Comparison of ENCODE assay signal across 20 mouse cellular contexts in genomic region chr15:101446572-101446971, GRCm38 (mm10). TPM values are rescaled to one million over a fixed set of nuclear protein-coding genes. Genes with fewer than 3 reads are reported as not detected.
DNase-seq lines count a peak whose midpoint lies in the region; ATAC-seq and TF ChIP-seq lines count a peak whose summit lies in the region.
"Had no signal": no experiment of that assay in that cellular context is flagged by ENCODE, and none has a peak within 500 bp of the region (broad histone marks: within the 10 kb centered on the region; RNA-seq: fewer than 3 reads in every experiment).

No protein-coding gene starts in this region.

- 47% methylated on average over 11 of the region's 11 CpGs for WGBS in heart, embryonic 14.5 days
- WGBS in small intestine, adult 2 months = 28% methylated on average over 11 of the region's 11 CpGs
- 67% methylated on average over 11 of the region's 11 CpGs for WGBS in kidney, adult 2 months
- 75% methylated on average over 11 of the region's 11 CpGs for WGBS in hindbrain, embryonic 14.5 days

- H3K4me3 ChIP-seq in heart, embryonic 14.5 days (ENCODE audit: control insufficient read depth in 1 of 2, insufficient read depth in 1 of 2, low read depth in 1 of 2, low read length in 2 of 2) = no peak overlapping the region
- H3K4me3 ChIP-seq in small intestine, adult 2 months (ENCODE audit: low read depth, low read length) = no peak overlapping the region
- H3K4me3 ChIP-seq in kidney, adult 2 months (ENCODE audit: insufficient read depth, low read depth, low read length) = no peak overlapping the region
- H3K4me3 ChIP-seq in hindbrain, embryonic 14.5 days (replicated peaks; ENCODE audit: low read length) = no peak overlapping the region
- H3K4me3 ChIP-seq: hindbrain, embryonic 15.5 days; neural tube, embryonic 15.5 days had no signal

- no peaks in the 10 kb centered on the region for H3K4me1 ChIP-seq in heart, embryonic 14.5 days (ENCODE audit: control insufficient read depth in 2 of 2, insufficient read depth in 2 of 2, low read length in 2 of 2)
- peaks cover 2% of the 10 kb centered on the region; the same call in 1 of the 2 replicates for H3K4me1 ChIP-seq in small intestine, adult 2 months (ENCODE audit: control insufficient read depth, insufficient read depth, insufficient read length, low read length)
- no peaks in the 10 kb centered on the region for H3K4me1 ChIP-seq in kidney, adult 2 months (ENCODE audit: control insufficient read depth, insufficient read depth, low read length)
- H3K4me1 ChIP-seq in hindbrain, embryonic 14.5 days (replicated peaks; ENCODE audit: control insufficient read depth, insufficient read depth, low read length) = no peaks in the 10 kb centered on the region
- H3K4me1 ChIP-seq: hindbrain, embryonic 15.5 days; neural tube, embryonic 15.5 days had no signal

- DNase-seq in cerebellum, postnatal 10 days = peak; percentile 24 to 26
- no peak for DNase-seq in cerebellum, adult 18-20 months
- peak; percentile 16 for DNase-seq in left cerebral cortex, postnatal 4 days
- no peak for DNase-seq in left cerebral cortex, adult 18-20 months (ENCODE audit: low spot score in 2 of 2)
- DNase-seq in kidney, adult 2 months = no peak
- DNase-seq in hindbrain, embryonic 14.5 days (ENCODE audit: low spot score) = no peak
- DNase-seq: adrenal gland, adult 8-10 months; cerebellum, postnatal 25 days; kidney, adult 11 months; liver; lung, adult 2 months; thymus, postnatal 25 days had no signal

- H3K9me3 ChIP-seq in heart, embryonic 14.5 days (ENCODE audit: control insufficient read depth, low read length) = no peaks in the 10 kb centered on the region
- no peaks in the 10 kb centered on the region for H3K9me3 ChIP-seq in hindbrain, embryonic 14.5 days (ENCODE audit: control insufficient read depth, low read length)
- H3K9me3 ChIP-seq: hindbrain, embryonic 15.5 days; neural tube, embryonic 15.5 days had no signal

- intact Hi-C loops in left cerebral cortex, postnatal 4 days (cut with DNase I) = no loop called here

- H3K27me3 ChIP-seq in heart, embryonic 14.5 days (ENCODE audit: control insufficient read depth, insufficient read depth, low read length) = no peaks in the 10 kb centered on the region
- no peaks in the 10 kb centered on the region for H3K27me3 ChIP-seq in small intestine, adult 2 months (ENCODE audit: control insufficient read depth, insufficient read depth, low read length)
- no peaks in the 10 kb centered on the region for H3K27me3 ChIP-seq in kidney, adult 2 months (replicated peaks; ENCODE audit: control insufficient read depth, insufficient read depth, low read length)
- H3K27me3 ChIP-seq in hindbrain, embryonic 14.5 days (ENCODE audit: control insufficient read depth, insufficient read depth, low read length) = no peaks in the 10 kb centered on the region
- H3K27me3 ChIP-seq: hindbrain, embryonic 15.5 days; neural tube, embryonic 15.5 days had no signal

- no peak overlapping the region for H3K9ac ChIP-seq in heart, embryonic 14.5 days (ENCODE audit: low read length)
- H3K9ac ChIP-seq in hindbrain, embryonic 14.5 days = no peak overlapping the region
- H3K9ac ChIP-seq: hindbrain, embryonic 15.5 days; neural tube, embryonic 15.5 days had no signal

- peak; percentile 3; the same call in 1 of the 2 replicates for TF ChIP-seq CTCF in small intestine, adult 2 months (IDR thresholded peaks at IDR 0.05; ENCODE audit: extremely low read depth, insufficient read length, insufficient replicate concordance, low read depth, low read length)
- no peak for TF ChIP-seq CTCF in kidney, adult 2 months (conservative IDR thresholded peaks at IDR 0.05; ENCODE audit: insufficient read depth, insufficient read length, low read depth, low read length)

- no peak for ATAC-seq in heart, embryonic 14.5 days (ENCODE audit: insufficient number of reproducible peaks, insufficient read depth, low FRiP score, low read depth)
- ATAC-seq in hindbrain, embryonic 14.5 days (ENCODE audit: low FRiP score) = no peak

- no peaks in the 10 kb centered on the region for H3K36me3 ChIP-seq in heart, embryonic 14.5 days (ENCODE audit: control insufficient read depth, insufficient read depth, low read length)
- no peaks in the 10 kb centered on the region for H3K36me3 ChIP-seq in small intestine, adult 2 months (ENCODE audit: control insufficient read depth, insufficient read depth, low read length)
- no peaks in the 10 kb centered on the region for H3K36me3 ChIP-seq in kidney, adult 2 months (ENCODE audit: control insufficient read depth, insufficient read depth, low read length)
- H3K36me3 ChIP-seq in hindbrain, embryonic 14.5 days (replicated peaks; ENCODE audit: control insufficient read depth, insufficient read depth) = no peaks in the 10 kb centered on the region
- H3K36me3 ChIP-seq: hindbrain, embryonic 15.5 days; neural tube, embryonic 15.5 days had no signal

- H3K4me2 ChIP-seq in heart, embryonic 14.5 days (ENCODE audit: low read length) = peak overlapping the region; percentile 2; the same call in 1 of the 2 replicates
- no peak overlapping the region for H3K4me2 ChIP-seq in hindbrain, embryonic 14.5 days (replicated peaks)
- H3K4me2 ChIP-seq: hindbrain, embryonic 15.5 days; neural tube, embryonic 15.5 days had no signal

- no peak for TF ChIP-seq POLR2A in small intestine, adult 2 months (IDR thresholded peaks at IDR 0.05; ENCODE audit: low read depth, low read length)
- no peak for TF ChIP-seq POLR2A in kidney, adult 2 months (IDR thresholded peaks at IDR 0.05; ENCODE audit: low read depth, low read length)

- no peak overlapping the region for H3K27ac ChIP-seq in heart, embryonic 14.5 days (replicated peaks in 1 of 2; ENCODE audit: control insufficient read depth in 1 of 2, insufficient read depth in 1 of 2, low read depth in 2 of 2, low read length in 2 of 2)
- H3K27ac ChIP-seq in small intestine, adult 2 months (ENCODE audit: insufficient read depth, low read depth, low read length) = no peak overlapping the region
- no peak overlapping the region for H3K27ac ChIP-seq in kidney, adult 2 months (ENCODE audit: insufficient read depth, low read depth, low read length)
- no peak overlapping the region for H3K27ac ChIP-seq in hindbrain, embryonic 14.5 days
- H3K27ac ChIP-seq: hindbrain, embryonic 15.5 days; neural tube, embryonic 15.5 days had no signal

RNA-seq across cellular contexts. Expression of gene Krt88, which starts 1.0 kb away (rescaled TPM):
- not detected for total RNA-seq in left cerebral cortex, postnatal 4 days (2021)
- total RNA-seq in left cerebral cortex, adult 18-20 months (2021) = not detected
- not detected in 2 replicates for polyA plus RNA-seq in heart, embryonic 14.5 days (2014; fragmentation: Nextera tagmentation; extraction: Ambion mirVana)
- polyA plus RNA-seq in small intestine, adult 2 months (2012; rRNA removed) = not detected in 2 replicates
- polyA plus RNA-seq in kidney, adult 2 months (2012; rRNA removed) = 0.18 TPM in 1 of 2 replicates, not detected in the other
- polyA plus RNA-seq in hindbrain, embryonic 14.5 days (2014; fragmentation: Nextera tagmentation; extraction: Ambion mirVana) = not detected in 2 replicates
- total RNA-seq: adrenal gland, adult 8-10 months; megakaryocyte, adult 5-6 weeks; monocyte, adult 5-6 weeks had no signal
- polyA plus RNA-seq: embryonic facial prominence, embryonic 11.5 days; hindbrain, embryonic 15.5 days; lung, adult 2 months; neural tube, embryonic 15.5 days had no signal

RNA-seq across cellular contexts. Expression of gene Krt87, which starts 8.0 kb away (rescaled TPM):
- under 1 TPM; 0.24 to 0.38 TPM for total RNA-seq in left cerebral cortex, postnatal 4 days (2021)
- total RNA-seq in left cerebral cortex, adult 18-20 months (2021) = under 1 TPM in 1 of 2 experiments, not detected in 1; 0.21 TPM
- not detected in 2 replicates for polyA plus RNA-seq in heart, embryonic 14.5 days (2014; fragmentation: Nextera tagmentation; extraction: Ambion mirVana)
- 0.29 and 0.30 TPM in 2 replicates for polyA plus RNA-seq in small intestine, adult 2 months (2012; rRNA removed)
- not detected in 2 replicates for polyA plus RNA-seq in kidney, adult 2 months (2012; rRNA removed)
- 0.40 and 0.50 TPM in 2 replicates for polyA plus RNA-seq in hindbrain, embryonic 14.5 days (2014; fragmentation: Nextera tagmentation; extraction: Ambion mirVana)
- total RNA-seq: megakaryocyte, adult 5-6 weeks; monocyte, adult 5-6 weeks had no signal

RNA-seq across cellular contexts. Expression of gene Krt81, which starts 17.0 kb away (rescaled TPM):
- not detected for total RNA-seq in left cerebral cortex, postnatal 4 days (2021)
- total RNA-seq in left cerebral cortex, adult 18-20 months (2021) = not detected
- polyA plus RNA-seq in heart, embryonic 14.5 days (2014; fragmentation: Nextera tagmentation; extraction: Ambion mirVana) = not detected in 2 replicates
- not detected in 2 replicates for polyA plus RNA-seq in small intestine, adult 2 months (2012; rRNA removed)
- not detected in 2 replicates for polyA plus RNA-seq in kidney, adult 2 months (2012; rRNA removed)
- polyA plus RNA-seq in hindbrain, embryonic 14.5 days (2014; fragmentation: Nextera tagmentation; extraction: Ambion mirVana) = not detected in 2 replicates
- total RNA-seq: adrenal gland, adult 8-10 months; megakaryocyte, adult 5-6 weeks; monocyte, adult 5-6 weeks had no signal
- polyA plus RNA-seq: embryonic facial prominence, embryonic 11.5 days; hindbrain, embryonic 15.5 days; large intestine, adult 2 months; lung, adult 2 months; neural tube, embryonic 15.5 days had no signal

RNA-seq across cellular contexts. Expression of gene Krt86, which starts 26.7 kb away (rescaled TPM):
- total RNA-seq in left cerebral cortex, postnatal 4 days (2021) = not detected
- total RNA-seq in left cerebral cortex, adult 18-20 months (2021) = not detected
- not detected in 2 replicates for polyA plus RNA-seq in heart, embryonic 14.5 days (2014; fragmentation: Nextera tagmentation; extraction: Ambion mirVana)
- not detected in 2 replicates for polyA plus RNA-seq in small intestine, adult 2 months (2012; rRNA removed)
- not detected in 2 replicates for polyA plus RNA-seq in kidney, adult 2 months (2012; rRNA removed)
- 0.09 TPM in 1 of 2 replicates, not detected in the other for polyA plus RNA-seq in hindbrain, embryonic 14.5 days (2014; fragmentation: Nextera tagmentation; extraction: Ambion mirVana)
- total RNA-seq: adrenal gland, adult 8-10 months; monocyte, adult 5-6 weeks had no signal
- polyA plus RNA-seq: embryonic facial prominence, embryonic 11.5 days; neural tube, embryonic 15.5 days had no signal

RNA-seq across cellular contexts. Expression of gene Krt7, which starts 35.7 kb away (rescaled TPM):
- total RNA-seq in left cerebral cortex, postnatal 4 days (2021) = under 1 TPM in 1 of 2 experiments, not detected in 1; 0.16 TPM
- not detected for total RNA-seq in left cerebral cortex, adult 18-20 months (2021)
- 10.0 and 13.7 TPM in 2 replicates for polyA plus RNA-seq in heart, embryonic 14.5 days (2014; fragmentation: Nextera tagmentation; extraction: Ambion mirVana)
- polyA plus RNA-seq in small intestine, adult 2 months (2012; rRNA removed) = 35.1 and 43.1 TPM in 2 replicates
- polyA plus RNA-seq in kidney, adult 2 months (2012; rRNA removed) = 50.9 and 57.3 TPM in 2 replicates
- 1.5 and 1.8 TPM in 2 replicates for polyA plus RNA-seq in hindbrain, embryonic 14.5 days (2014; fragmentation: Nextera tagmentation; extraction: Ambion mirVana)

Comparison
In these comparisons a context has a peak if more than half of its experiments do, and no peak if none do; other contexts are left out.
1. DNase-seq: peak in cerebellum, postnatal 10 days (2 of 2) and left cerebral cortex, postnatal 4 days (single experiment); none in cerebellum, adult 18-20 months (0 of 2), left cerebral cortex, adult 18-20 months (0 of 2), kidney, adult 2 months (single experiment) and hindbrain, embryonic 14.5 days (single experiment).